Mouse (Mus musculus) lung, postnatal 0 days (tissue): Measurements from ENCODE around the gene Cdkal1. TPM values are rescaled to one million over a fixed set of nuclear protein-coding genes. Genes with fewer than 3 reads are reported as not detected.

Experiments used
- ATAC-seq: fragments of 200-750 bp; cut with Nextera tagmentation; 2 replicates; pipeline ENCODE4 v1.8.0; 2017; ENCODE audit warnings: moderate library complexity
- DNase-seq: peaks from one replicate; pipeline ENCODE4 v3.0.0-alpha.2; 2016; ENCODE audit warnings: low spot score
- H3K27ac ChIP-seq: fragments of 300-500 bp; sonication (generic); 2 replicates; pipeline ENCODE4 v1.5.1; 2014; ENCODE audit warnings: antibody characterized with exemption, mild to moderate bottlenecking, low read length, mixed read lengths
- H3K27me3 ChIP-seq: fragments of 300-500 bp; sonication (generic); replicated peaks from 2 replicates; pipeline ENCODE4 v1.6.1; 2014; ENCODE audit warnings: low read length, mixed read lengths; ENCODE audit not compliant: insufficient read depth
- H3K36me3 ChIP-seq: fragments of 300-500 bp; sonication (generic); 2 replicates; pipeline ENCODE4 v1.6.1; 2014; ENCODE audit warnings: low read length, mixed read lengths; ENCODE audit not compliant: insufficient read depth
- H3K4me1 ChIP-seq: fragments of 300-500 bp; sonication (generic); 2 replicates; pipeline ENCODE4 v1.6.1; 2014; ENCODE audit warnings: antibody characterized with exemption, low read depth, low read length, mixed read lengths; ENCODE audit not compliant: insufficient read depth
- H3K4me2 ChIP-seq: fragments of 300-500 bp; sonication (generic); replicated peaks from 2 replicates; pipeline ENCODE4 v1.6.1; 2014; ENCODE audit warnings: low read depth, mild to moderate bottlenecking, low read length, moderate library complexity, mixed read lengths
- H3K4me3 ChIP-seq: fragments of 300-500 bp; sonication (generic); 2 replicates; pipeline ENCODE4 v1.5.1; 2014; ENCODE audit warnings: low read depth, low read length
- H3K9ac ChIP-seq: fragments of 300-500 bp; sonication (generic); replicated peaks from 2 replicates; pipeline ENCODE4 v1.6.1; 2014; ENCODE audit warnings: low read depth, mild to moderate bottlenecking
- H3K9me3 ChIP-seq: fragments of 300-500 bp; sonication (generic); 2 replicates; pipeline ENCODE4 v1.6.1; 2016; ENCODE audit warnings: low read length, mixed read lengths
- CTCF ChIP-seq: IDR thresholded peaks from 2 replicates; pipeline ENCODE4 v1.5.1; 2016; ENCODE audit warnings: antibody characterized with exemption, mild to moderate bottlenecking
- EP300 ChIP-seq: IDR thresholded peaks from 2 replicates; pipeline ENCODE4 v1.6.1; 2016; ENCODE audit warnings: antibody characterized with exemption, mild to moderate bottlenecking, control low read depth
- WGBS: fragments of 180-500 bp; shearing (Covaris S2); extraction: QIAGEN DNeasy Blood & Tissue Kit; methylation state at CpG from one replicate; pipeline ENCODE4 v1.1.7; 2014; 5-methylcytosine and 5-hydroxymethylcytosine counted together
- polyA plus RNA-seq: library from polyadenylated mRNA; unstranded; fragments of >200 nt; fragmentation: Nextera tagmentation; extraction: Ambion mirVana; gene quantifications from 2 replicates; pipeline ENCODE4 v1.2.1, GENCODE M21; 2015

Cdkal1 gene
- polyA plus RNA-seq, 1 experiment from 2014 or later = 14.7 TPM

GRCm38 (mm10) chr13:29637788-29638187, 217.7 kb downstream of the Cdkal1 start:
- Histone ChIP-seq H3K4me3 (no peak overlapping the region), H3K9ac (no peak overlapping the region), H3K4me1 (peaks cover 6% of the 10 kb centered on the region; the same call in 1 of the 2 replicates), H3K27ac (no peak overlapping the region), H3K4me2 (no peak overlapping the region), H3K27me3 (no peaks in the 10 kb centered on the region), H3K9me3 (no peaks in the 10 kb centered on the region), H3K36me3 (no peaks in the 10 kb centered on the region)
- ATAC-seq (peak; percentile 47; the same call in 1 of the 2 replicates), DNase-seq (peak; percentile 61)
- WGBS = 33% methylated on average over 6 of the region's 6 CpGs
- TF ChIP-seq EP300 = no peak; the same call in 1 of the 2 replicates
- no peak for TF ChIP-seq CTCF

GRCm38 (mm10) chr13:29635581-29635980, 219.9 kb downstream of the Cdkal1 start:
- Histone ChIP-seq H3K27me3 (no peaks in the 10 kb centered on the region), H3K36me3 (no peaks in the 10 kb centered on the region), H3K4me3 (no peak overlapping the region), H3K9ac (no peak overlapping the region), H3K4me1 (peaks cover 6% of the 10 kb centered on the region; the same call in 1 of the 2 replicates), H3K9me3 (no peaks in the 10 kb centered on the region), H3K27ac (no peak overlapping the region), H3K4me2 (no peak overlapping the region)
- TF ChIP-seq EP300 (peak; percentile 87), CTCF (no peak)
- DNase-seq (peak; percentile 77), ATAC-seq (peak; percentile 43; the same call in 1 of the 2 replicates)
- 54% methylated on average over 3 of the region's 3 CpGs for WGBS

DNA sequence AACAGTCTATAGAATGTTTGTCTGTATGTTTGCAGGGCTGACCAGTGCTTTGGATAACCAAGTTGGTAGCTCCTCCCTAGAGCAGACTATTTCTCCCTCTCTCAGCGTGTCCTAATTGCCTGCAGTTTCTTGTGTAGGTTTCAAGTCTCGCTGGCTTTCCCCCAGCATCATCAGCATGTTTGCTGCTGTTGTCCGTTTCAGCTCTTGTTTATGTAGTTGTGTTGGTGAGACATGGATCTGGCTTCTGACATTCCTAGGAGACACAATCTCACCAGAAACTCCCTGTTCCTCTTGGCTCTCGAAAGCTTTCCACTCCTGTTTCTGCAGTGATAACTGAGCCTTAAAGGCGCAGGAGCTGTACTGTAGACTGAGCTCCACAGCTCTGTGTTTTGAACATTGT, 224.1 kb downstream of the Cdkal1 start:
- no peak overlapping the region for H3K27ac ChIP-seq
- H3K4me2 ChIP-seq = no peak overlapping the region
- no peak overlapping the region for H3K4me3 ChIP-seq
- H3K9ac ChIP-seq = no peak overlapping the region
- no peaks in the 10 kb centered on the region for H3K9me3 ChIP-seq
- ATAC-seq (peak; percentile 40), DNase-seq (peak; percentile 73)
- no peaks in the 10 kb centered on the region for H3K36me3 ChIP-seq
- TF ChIP-seq EP300 (no peak), CTCF (no peak)
- H3K4me1 ChIP-seq = 0 out of 2 replicates have a peak, but pooled peaks cover 3% of the 10 kb centered on the region
- no peaks in the 10 kb centered on the region for H3K27me3 ChIP-seq
- 56% methylated on average over 5 of the region's 5 CpGs for WGBS

DNA sequence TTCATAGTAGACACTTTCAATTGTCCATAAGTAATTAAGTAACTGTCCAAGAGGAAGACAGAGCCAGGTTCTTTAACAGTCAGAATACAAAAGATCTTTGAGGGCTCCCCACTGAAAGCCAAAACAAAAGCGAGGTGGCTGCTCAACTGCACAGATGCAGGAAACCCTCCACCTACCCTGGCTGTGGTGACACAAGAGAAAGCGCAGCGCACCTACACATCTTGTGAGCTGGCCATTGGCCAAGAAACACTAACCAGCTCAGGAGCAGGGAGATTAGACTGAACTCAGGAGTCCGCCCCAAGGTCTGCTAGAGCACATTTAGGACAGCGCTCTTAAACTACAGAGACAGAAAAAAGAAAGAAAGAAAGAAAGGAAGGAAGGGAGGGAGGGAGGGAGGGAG, 226.9 kb downstream of the Cdkal1 start:
- no peak overlapping the region for H3K27ac ChIP-seq
- WGBS = 56% methylated on average over 5 of the region's 5 CpGs
- peak; percentile 60 for ATAC-seq

GRCm38 (mm10) chr13:29627438-29628124, 227.9 kb downstream of the Cdkal1 start:
- H3K4me3 ChIP-seq = no peak overlapping the region
- no peaks in the 10 kb centered on the region for H3K36me3 ChIP-seq
- H3K9me3 ChIP-seq = no peaks in the 10 kb centered on the region
- ATAC-seq = peak; percentile 28
- no peak for DNase-seq
- H3K27ac ChIP-seq = no peak overlapping the region
- 77% methylated on average over 7 of the region's 7 CpGs for WGBS
- no peak overlapping the region for H3K9ac ChIP-seq
- H3K27me3 ChIP-seq = no peaks in the 10 kb centered on the region
- TF ChIP-seq EP300 (no peak), CTCF (no peak)
- H3K4me1 ChIP-seq = 0 out of 2 replicates have a peak, but pooled peaks cover 3% of the 10 kb centered on the region
- H3K4me2 ChIP-seq = no peak overlapping the region

More for the DNA sequence above, 226.9 kb downstream of the Cdkal1 start:
- DNase-seq = peak; percentile 76
- Histone ChIP-seq H3K4me1 (0 out of 2 replicates have a peak, but pooled peaks cover 3% of the 10 kb centered on the region), H3K4me3 (no peak overlapping the region), H3K4me2 (no peak overlapping the region), H3K9me3 (no peaks in the 10 kb centered on the region), H3K9ac (no peak overlapping the region), H3K36me3 (no peaks in the 10 kb centered on the region), H3K27me3 (no peaks in the 10 kb centered on the region)
- no peak for TF ChIP-seq CTCF
- TF ChIP-seq EP300 = no peak

GRCm38 (mm10) chr13:29624929-29625328, 230.5 kb downstream of the Cdkal1 start:
- Histone ChIP-seq H3K36me3 (no peaks in the 10 kb centered on the region), H3K9me3 (no peaks in the 10 kb centered on the region), H3K4me2 (no peak overlapping the region), H3K4me3 (no peak overlapping the region), H3K27ac (no peak overlapping the region), H3K4me1 (0 out of 2 replicates have a peak, but pooled peaks cover 3% of the 10 kb centered on the region), H3K27me3 (no peaks in the 10 kb centered on the region), H3K9ac (no peak overlapping the region)
- TF ChIP-seq CTCF (no peak), EP300 (no peak)
- WGBS = 31% methylated on average over 1 of the region's 1 CpGs
- ATAC-seq = no peak
- no peak for DNase-seq
